Mouse (Mus musculus): ENCODE results near the gene Rnf180. TPM values are rescaled to one million over a fixed set of nuclear protein-coding genes. Genes with fewer than 3 reads are reported as not detected.

Gene Rnf180
- polyA plus RNA-seq, 1 experiment, result 1.1 TPM

- Histone ChIP-seq H3K27me3 (ENCODE audit: control insufficient read depth, insufficient read depth, low read length) (no peaks in the 10 kb centered on the region), H3K36me3 (ENCODE audit: control insufficient read depth, insufficient read depth, low read length) (no peaks in the 10 kb centered on the region), H3K4me1 (ENCODE audit: control insufficient read depth, insufficient read depth, insufficient read length) (no peaks in the 10 kb centered on the region), H3K27ac (ENCODE audit: insufficient read depth, low read length) (no peak overlapping the region), H3K4me3 (ENCODE audit: extremely low read depth, insufficient read depth, insufficient read length) (no peak overlapping the region)
- no peak for DNase-seq (ENCODE audit: low read depth in 1 of 2, low spot score in 2 of 2)
- no peak for TF ChIP-seq CTCF (IDR thresholded peaks at IDR 0.05; ENCODE audit: extremely low read depth, insufficient read depth, insufficient read length, insufficient replicate concordance)
- TF ChIP-seq POLR2A (IDR thresholded peaks at IDR 0.05; ENCODE audit: low read depth, low read length), result no peak
- WGBS, result 85% methylated on average over 7 of the region's 7 CpGs
Measured at GRCm38 (mm10) chr13:105193583-105193982, 101.0 kb downstream of the Rnf180 start.

GRCm38 (mm10) chr13:105188730-105189129 lies 105.9 kb downstream of the Rnf180 start:
- 90% methylated on average over 7 of the region's 7 CpGs for WGBS
- Histone ChIP-seq H3K4me1 (ENCODE audit: control insufficient read depth, insufficient read depth, insufficient read length) (no peaks in the 10 kb centered on the region), H3K27ac (ENCODE audit: insufficient read depth, low read length) (no peak overlapping the region), H3K27me3 (ENCODE audit: control insufficient read depth, insufficient read depth, low read length) (no peaks in the 10 kb centered on the region), H3K36me3 (ENCODE audit: control insufficient read depth, insufficient read depth, low read length) (no peaks in the 10 kb centered on the region), H3K4me3 (ENCODE audit: extremely low read depth, insufficient read depth, insufficient read length) (no peak overlapping the region)
- no peak for TF ChIP-seq POLR2A (IDR thresholded peaks at IDR 0.05; ENCODE audit: low read depth, low read length)
- no peak for TF ChIP-seq CTCF (IDR thresholded peaks at IDR 0.05; ENCODE audit: extremely low read depth, insufficient read depth, insufficient read length, insufficient replicate concordance)
- DNase-seq (ENCODE audit: low read depth in 1 of 2, low spot score in 2 of 2), result no peak

GRCm38 (mm10) chr13:105180781-105181180 lies 113.8 kb downstream of the Rnf180 start:
- no peak for TF ChIP-seq CTCF (IDR thresholded peaks at IDR 0.05; ENCODE audit: extremely low read depth, insufficient read depth, insufficient read length, insufficient replicate concordance)
- TF ChIP-seq POLR2A (IDR thresholded peaks at IDR 0.05; ENCODE audit: low read depth, low read length), result no peak
- no peak for DNase-seq (ENCODE audit: low read depth in 1 of 2, low spot score in 2 of 2)
- Histone ChIP-seq H3K27ac (ENCODE audit: insufficient read depth, low read length) (no peak overlapping the region), H3K4me1 (ENCODE audit: control insufficient read depth, insufficient read depth, insufficient read length) (no peaks in the 10 kb centered on the region), H3K36me3 (ENCODE audit: control insufficient read depth, insufficient read depth, low read length) (no peaks in the 10 kb centered on the region), H3K27me3 (ENCODE audit: control insufficient read depth, insufficient read depth, low read length) (no peaks in the 10 kb centered on the region), H3K4me3 (ENCODE audit: extremely low read depth, insufficient read depth, insufficient read length) (no peak overlapping the region)
- WGBS, result 92% methylated on average over 5 of the region's 5 CpGs

GRCm38 (mm10) chr13:105165441-105165840 lies 129.2 kb downstream of the Rnf180 start:
- Histone ChIP-seq H3K27me3 (ENCODE audit: control insufficient read depth, insufficient read depth, low read length) (no peaks in the 10 kb centered on the region), H3K27ac (ENCODE audit: insufficient read depth, low read length) (no peak overlapping the region), H3K36me3 (ENCODE audit: control insufficient read depth, insufficient read depth, low read length) (no peaks in the 10 kb centered on the region), H3K4me1 (ENCODE audit: control insufficient read depth, insufficient read depth, insufficient read length) (no peaks in the 10 kb centered on the region), H3K4me3 (ENCODE audit: extremely low read depth, insufficient read depth, insufficient read length) (no peak overlapping the region)
- TF ChIP-seq CTCF (IDR thresholded peaks at IDR 0.05; ENCODE audit: extremely low read depth, insufficient read depth, insufficient read length, insufficient replicate concordance) (no peak), POLR2A (IDR thresholded peaks at IDR 0.05; ENCODE audit: low read depth, low read length) (no peak)
- DNase-seq (ENCODE audit: low read depth in 1 of 2, low spot score in 2 of 2), result no peak
- WGBS, result 87% methylated on average over 6 of the region's 6 CpGs

GRCm38 (mm10) chr13:105153955-105154354 lies 140.7 kb downstream of the Rnf180 start:
- Histone ChIP-seq H3K4me3 (ENCODE audit: extremely low read depth, insufficient read depth, insufficient read length) (no peak overlapping the region), H3K4me1 (ENCODE audit: control insufficient read depth, insufficient read depth, insufficient read length) (no peaks in the 10 kb centered on the region), H3K36me3 (ENCODE audit: control insufficient read depth, insufficient read depth, low read length) (no peaks in the 10 kb centered on the region), H3K27me3 (ENCODE audit: control insufficient read depth, insufficient read depth, low read length) (no peaks in the 10 kb centered on the region), H3K27ac (ENCODE audit: insufficient read depth, low read length) (no peak overlapping the region)
- TF ChIP-seq CTCF (IDR thresholded peaks at IDR 0.05; ENCODE audit: extremely low read depth, insufficient read depth, insufficient read length, insufficient replicate concordance) (peak; percentile 34; the same call in 1 of the 2 replicates), POLR2A (IDR thresholded peaks at IDR 0.05; ENCODE audit: low read depth, low read length) (no peak)
- peak in 1 of 2 experiments; percentile 1 for DNase-seq (ENCODE audit: low read depth in 1 of 2, low spot score in 2 of 2)
- 63% methylated on average over 4 of the region's 4 CpGs for WGBS

GRCm38 (mm10) chr13:105150006-105150405 lies 144.6 kb downstream of the Rnf180 start:
- Histone ChIP-seq H3K27ac (ENCODE audit: insufficient read depth, low read length) (no peak overlapping the region), H3K36me3 (ENCODE audit: control insufficient read depth, insufficient read depth, low read length) (no peaks in the 10 kb centered on the region), H3K4me1 (ENCODE audit: control insufficient read depth, insufficient read depth, insufficient read length) (no peaks in the 10 kb centered on the region), H3K4me3 (ENCODE audit: extremely low read depth, insufficient read depth, insufficient read length) (no peak overlapping the region), H3K27me3 (ENCODE audit: control insufficient read depth, insufficient read depth, low read length) (no peaks in the 10 kb centered on the region)
- no peak for DNase-seq (ENCODE audit: low read depth in 1 of 2, low spot score in 2 of 2)
- 86% methylated on average over 3 of the region's 3 CpGs for WGBS
- TF ChIP-seq CTCF (IDR thresholded peaks at IDR 0.05; ENCODE audit: extremely low read depth, insufficient read depth, insufficient read length, insufficient replicate concordance) (no peak), POLR2A (IDR thresholded peaks at IDR 0.05; ENCODE audit: low read depth, low read length) (no peak)

GRCm38 (mm10) chr13:105147795-105148418 lies 146.7 kb downstream of the Rnf180 start:
- no peak overlapping the region for H3K4me3 ChIP-seq (ENCODE audit: extremely low read depth, insufficient read depth, insufficient read length)
- TF ChIP-seq CTCF (IDR thresholded peaks at IDR 0.05; ENCODE audit: extremely low read depth, insufficient read depth, insufficient read length, insufficient replicate concordance) (no peak), POLR2A (IDR thresholded peaks at IDR 0.05; ENCODE audit: low read depth, low read length) (no peak)
- 18% methylated on average over 4 of the region's 4 CpGs for WGBS
- no peaks in the 10 kb centered on the region for H3K36me3 ChIP-seq (ENCODE audit: control insufficient read depth, insufficient read depth, low read length)
- no peak overlapping the region for H3K27ac ChIP-seq (ENCODE audit: insufficient read depth, low read length)
- no peak for DNase-seq (ENCODE audit: low read depth in 1 of 2, low spot score in 2 of 2)
- H3K27me3 ChIP-seq (ENCODE audit: control insufficient read depth, insufficient read depth, low read length), result no peaks in the 10 kb centered on the region
- H3K4me1 ChIP-seq (ENCODE audit: control insufficient read depth, insufficient read depth, insufficient read length), result no peaks in the 10 kb centered on the region

Data from spleen, adult 2 months (tissue).